Mouse (Mus musculus) gonadal fat pad, adult 2 months (tissue): ENCODE results near the gene Gm7544. TPM values are rescaled to one million over a fixed set of nuclear protein-coding genes. Genes with fewer than 3 reads are reported as not detected.
"Not testable (repeated sequence)": the region's sequence is repeated elsewhere in the genome, so short reads cannot be mapped to it uniquely, and the experiment has no call there.

Experiments used
- DNase-seq: peaks from one replicate; pipeline ENCODE4 v3.0.0-alpha.2; 2012; ENCODE audit warnings: low read depth
- polyA plus RNA-seq: library from polyadenylated mRNA; depleted of rRNA; stranded (reverse); fragments of >200 nt; gene quantifications from 2 replicates; pipeline ENCODE4 v1.2.3, GENCODE M21; 2012; rRNA removed

Gene Gm7544
- not detected in 2 replicates for polyA plus RNA-seq

GRCm38 (mm10) chr1:82955913-82956312, at the start of gene Gm7544:
Gm7544 (minus strand) TSS chr1:82956013.
- DNase-seq, result not testable (repeated sequence)

GRCm38 (mm10) chr1:83000306-83000705, 44.5 kb upstream of the Gm7544 start, which contains the start of gene Gm47959:
Gm47959 (plus strand) TSS chr1:83000548.
- not testable (repeated sequence) for DNase-seq

GRCm38 (mm10) chr1:82993947-82994346, 38.1 kb upstream of the Gm7544 start:
- DNase-seq, result no peak

GRCm38 (mm10) chr1:82992093-82992492, 36.3 kb upstream of the Gm7544 start:
- DNase-seq, result no peak

- no peak for DNase-seq
Measured at GRCm38 (mm10) chr1:82991596-82991995, 35.8 kb upstream of the Gm7544 start.

GRCm38 (mm10) chr1:82991062-82991461, 35.2 kb upstream of the Gm7544 start:
- no peak for DNase-seq

- DNase-seq, result no peak
Measured at GRCm38 (mm10) chr1:82987530-82988198, 31.9 kb upstream of the Gm7544 start.

GRCm38 (mm10) chr1:82986738-82987137, 30.9 kb upstream of the Gm7544 start:
- no peak for DNase-seq

GRCm38 (mm10) chr1:82977840-82978239, 22.0 kb upstream of the Gm7544 start:
- no peak for DNase-seq

GRCm38 (mm10) chr1:82975750-82976149, 19.9 kb upstream of the Gm7544 start:
- DNase-seq, result no peak

GRCm38 (mm10) chr1:82974342-82974741, 18.5 kb upstream of the Gm7544 start:
- DNase-seq, result no peak

GRCm38 (mm10) chr1:82973901-82974300, 18.1 kb upstream of the Gm7544 start:
- no peak for DNase-seq

GRCm38 (mm10) chr1:82973244-82973643, 17.4 kb upstream of the Gm7544 start:
- no peak for DNase-seq

GRCm38 (mm10) chr1:82972046-82972445, 16.2 kb upstream of the Gm7544 start:
- no peak for DNase-seq

GRCm38 (mm10) chr1:82966413-82966812, 10.6 kb upstream of the Gm7544 start:
- no peak for DNase-seq

GRCm38 (mm10) chr1:82959870-82960385, 4.1 kb upstream of the Gm7544 start, which contains the start of gene Gm47955:
Gm47955 (plus strand) TSS chr1:82960286.
- DNase-seq, result no peak

GRCm38 (mm10) chr1:82948601-82949000, 7.2 kb downstream of the Gm7544 start:
- no peak for DNase-seq

- DNase-seq, result not testable (repeated sequence)
Measured at GRCm38 (mm10) chr1:82946029-82946428, 9.8 kb downstream of the Gm7544 start.

- not testable (repeated sequence) for DNase-seq
Measured at GRCm38 (mm10) chr1:82943295-82943694, 12.5 kb downstream of the Gm7544 start, which contains the start of gene A030003K21Rik. A030003K21Rik (minus strand) TSS chr1:82943388.

- not testable (repeated sequence) for DNase-seq
Measured at GRCm38 (mm10) chr1:82942505-82942904, 13.3 kb downstream of the Gm7544 start.

- DNase-seq, result no peak
Measured at GRCm38 (mm10) chr1:82938666-82939065, 17.1 kb downstream of the Gm7544 start.

GRCm38 (mm10) chr1:82931326-82931725, 24.5 kb downstream of the Gm7544 start, which contains the start of gene Gm6217:
Gm6217 (minus strand) TSS chr1:82931399.
- not testable (repeated sequence) for DNase-seq

- not testable (repeated sequence) for DNase-seq
Measured at GRCm38 (mm10) chr1:82930558-82930957, 25.3 kb downstream of the Gm7544 start.
